Mouse (Mus musculus) midbrain, embryonic 10.5 days (tissue): ENCODE measurements at regions not wholly inside any gene's neighbourhood (a gene's known extent, or its start where the extent isn't known, plus 50 kb on each side); places are given as distances from the start of the nearest gene placed in this dataset.

Source experiments
- DNase-seq: peaks from one replicate; pipeline ENCODE4 v3.0.0-alpha.2; 2017; ENCODE audit warnings: low spot score
- H3K27ac ChIP-seq: fragments of 300-500 bp; sonication (generic); replicated peaks from 2 replicates; pipeline ENCODE4 v1.5.1; 2016; ENCODE audit warnings: mild to moderate bottlenecking
- H3K27me3 ChIP-seq: fragments of 300-500 bp; sonication (generic); 2 replicates; pipeline ENCODE4 v1.6.1; 2016; ENCODE audit warnings: low read depth, mild to moderate bottlenecking; ENCODE audit not compliant: poor library complexity, severe bottlenecking
- H3K36me3 ChIP-seq: fragments of 300-500 bp; sonication (generic); 2 replicates; pipeline ENCODE4 v1.6.1; 2016; ENCODE audit warnings: mild to moderate bottlenecking, moderate library complexity
- H3K4me1 ChIP-seq: fragments of 300-500 bp; sonication (generic); 2 replicates; pipeline ENCODE4 v1.6.1; 2016
- H3K4me3 ChIP-seq: fragments of 300-500 bp; sonication (generic); 2 replicates; pipeline ENCODE4 v1.5.1; 2016; ENCODE audit warnings: mild to moderate bottlenecking, moderate library complexity
- H3K9me3 ChIP-seq: fragments of 300-500 bp; sonication (generic); replicated peaks from 2 replicates; pipeline ENCODE4 v1.6.1; 2016; ENCODE audit warnings: mild to moderate bottlenecking
- WGBS: fragments of 180-500 bp; shearing (Covaris S2); methylation state at CpG from one replicate; pipeline ENCODE4 v1.1.7; 2016; 5-methylcytosine and 5-hydroxymethylcytosine counted together

- no peaks in the 10 kb centered on the region for H3K4me1 ChIP-seq
- no peak for DNase-seq
- no peaks in the 10 kb centered on the region for H3K36me3 ChIP-seq
- no peaks in the 10 kb centered on the region for H3K27me3 ChIP-seq
- no peak overlapping the region for H3K4me3 ChIP-seq
- H3K27ac ChIP-seq: no peak overlapping the region
- H3K9me3 ChIP-seq: no peaks in the 10 kb centered on the region; the same call in 1 of the 2 replicates
- 92% methylated on average over 4 of the region's 4 CpGs for WGBS
Measured at GRCm38 (mm10) chr8:109172701-109173100, 321.1 kb upstream of the Pmfbp1 start.

DNA sequence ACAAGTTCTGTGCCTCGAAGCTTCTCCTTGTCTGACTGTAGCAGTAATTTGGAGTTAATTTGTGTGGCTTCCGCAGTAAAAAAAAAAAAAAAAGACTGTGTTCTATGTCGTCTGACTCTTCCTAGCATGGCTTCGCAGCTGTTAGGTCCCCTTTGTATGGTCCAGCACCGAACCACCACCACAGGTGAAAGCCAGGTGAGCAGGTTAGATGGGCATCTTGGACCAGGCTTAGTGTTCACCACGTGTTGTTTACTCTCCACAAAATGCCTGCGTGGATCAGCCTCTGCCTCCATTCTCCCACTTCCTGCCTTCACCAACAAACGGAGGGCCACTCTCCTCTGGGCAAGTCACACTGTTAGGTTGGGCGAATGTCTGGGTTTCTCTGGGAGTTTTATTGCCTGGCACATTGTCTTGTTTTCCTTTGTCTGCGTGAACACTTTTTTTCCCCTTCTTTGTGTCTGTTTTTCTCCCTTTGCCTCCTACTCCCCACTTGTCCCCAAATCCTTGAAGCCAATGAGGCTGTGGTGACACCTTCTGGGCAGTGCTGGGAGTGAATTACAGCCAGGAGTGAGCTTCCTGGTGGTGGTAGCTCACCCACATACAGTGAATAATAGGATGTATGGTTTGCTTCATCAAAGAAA is 308.1 kb upstream of the Pmfbp1 start:
- H3K36me3 ChIP-seq: no peaks in the 10 kb centered on the region
- peak; percentile 73 for DNase-seq
- WGBS: 51% methylated on average over 10 of the region's 10 CpGs
- H3K9me3 ChIP-seq: no peaks in the 10 kb centered on the region
- H3K4me3 ChIP-seq: peak overlapping the region; percentile 33; the same call in 1 of the 2 replicates
- H3K4me1 ChIP-seq: peaks cover 25% of the 10 kb centered on the region
- no peaks in the 10 kb centered on the region for H3K27me3 ChIP-seq
- H3K27ac ChIP-seq: peak overlapping the region; percentile 87

DNA sequence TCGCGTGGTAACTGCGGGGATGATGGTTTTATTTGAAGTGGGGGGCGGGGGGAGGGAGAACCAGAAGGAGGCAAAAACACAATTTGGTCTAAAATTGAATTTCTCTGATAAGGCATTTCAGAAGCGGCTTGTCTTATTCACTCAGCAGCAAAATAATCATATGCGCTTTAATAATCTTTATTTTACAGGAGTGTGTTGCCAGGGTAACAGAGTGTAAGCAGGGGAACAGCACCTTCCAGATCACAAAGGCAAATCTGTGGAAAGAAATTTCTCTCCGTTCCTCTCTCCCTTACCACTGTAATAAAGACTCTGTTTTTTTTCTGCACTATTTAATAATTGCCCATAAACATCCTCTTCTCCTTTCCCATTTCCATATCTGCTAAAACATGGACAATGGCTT is 306.2 kb upstream of the Pmfbp1 start:
- Histone ChIP-seq H3K36me3 (no peaks in the 10 kb centered on the region), H3K27me3 (no peaks in the 10 kb centered on the region), H3K4me3 (no peak overlapping the region), H3K9me3 (no peaks in the 10 kb centered on the region), H3K27ac (0 out of 2 replicates have a peak overlapping the region, but pooled peaks have one; percentile 46), H3K4me1 (peaks cover 25% of the 10 kb centered on the region)
- WGBS: 81% methylated on average over 7 of the region's 7 CpGs
- DNase-seq: no peak

DNA sequence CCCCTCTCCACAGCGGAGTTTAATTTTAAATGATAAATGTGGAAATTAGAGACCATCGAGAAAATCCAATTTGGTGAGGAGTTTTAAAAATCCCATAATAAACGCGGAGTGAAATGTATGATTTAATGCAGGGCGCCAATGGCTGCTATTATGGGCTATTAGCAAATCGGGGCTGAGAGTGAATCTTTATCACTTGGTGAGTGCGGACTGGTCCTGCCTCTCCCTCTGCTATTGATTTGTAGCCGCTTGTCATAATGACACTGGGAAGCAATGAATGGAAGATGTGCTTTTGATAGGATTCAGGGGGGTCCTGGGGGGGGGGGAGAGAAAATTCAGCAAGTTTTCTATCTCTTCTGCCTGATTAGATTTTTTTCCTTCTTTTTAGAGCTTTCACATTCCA is 279.6 kb upstream of the Pmfbp1 start:
- Histone ChIP-seq H3K4me3 (no peak overlapping the region), H3K27ac (no peak overlapping the region), H3K36me3 (no peaks in the 10 kb centered on the region), H3K9me3 (no peaks in the 10 kb centered on the region), H3K4me1 (peaks cover 7% of the 10 kb centered on the region; the same call in 1 of the 2 replicates), H3K27me3 (no peaks in the 10 kb centered on the region)
- WGBS: 91% methylated on average over 8 of the region's 8 CpGs
- DNase-seq: no peak

- Histone ChIP-seq H3K4me3 (no peak overlapping the region), H3K27ac (no peak overlapping the region), H3K9me3 (no peaks in the 10 kb centered on the region), H3K4me1 (peaks cover 7% of the 10 kb centered on the region; the same call in 1 of the 2 replicates), H3K36me3 (no peaks in the 10 kb centered on the region), H3K27me3 (no peaks in the 10 kb centered on the region)
- WGBS: 90% methylated on average over 5 of the region's 5 CpGs
- no peak for DNase-seq
Measured at GRCm38 (mm10) chr8:109216318-109216717, 277.5 kb upstream of the Pmfbp1 start.

GRCm38 (mm10) chr8:109217326-109217725 is 276.5 kb upstream of the Pmfbp1 start:
- Histone ChIP-seq H3K36me3 (no peaks in the 10 kb centered on the region), H3K9me3 (no peaks in the 10 kb centered on the region), H3K4me3 (no peak overlapping the region), H3K27ac (no peak overlapping the region), H3K27me3 (no peaks in the 10 kb centered on the region), H3K4me1 (peaks cover 7% of the 10 kb centered on the region; the same call in 1 of the 2 replicates)
- WGBS: 93% methylated on average over 19 of the region's 19 CpGs
- DNase-seq: no peak

- WGBS: 57% methylated on average over 32 of the region's 32 CpGs
- H3K4me3 ChIP-seq: peak overlapping the region; percentile 0; the same call in 1 of the 2 replicates
- no peaks in the 10 kb centered on the region for H3K9me3 ChIP-seq
- H3K27me3 ChIP-seq: no peaks in the 10 kb centered on the region
- peak; percentile 24 for DNase-seq
- no peaks in the 10 kb centered on the region for H3K36me3 ChIP-seq
- H3K4me1 ChIP-seq: peaks cover 24% of the 10 kb centered on the region
- peak overlapping the region; percentile 69 for H3K27ac ChIP-seq
Measured at GRCm38 (mm10) chr8:109232281-109233234, 261.3 kb upstream of the Pmfbp1 start.

GRCm38 (mm10) chr8:109245526-109245925 is 248.3 kb upstream of the Pmfbp1 start:
- Histone ChIP-seq H3K4me1 (peaks cover 4% of the 10 kb centered on the region; the same call in 1 of the 2 replicates), H3K27me3 (no peaks in the 10 kb centered on the region), H3K4me3 (no peak overlapping the region), H3K36me3 (no peaks in the 10 kb centered on the region), H3K9me3 (no peaks in the 10 kb centered on the region), H3K27ac (no peak overlapping the region)
- WGBS: 86% methylated on average over 8 of the region's 8 CpGs
- DNase-seq: no peak

DNA sequence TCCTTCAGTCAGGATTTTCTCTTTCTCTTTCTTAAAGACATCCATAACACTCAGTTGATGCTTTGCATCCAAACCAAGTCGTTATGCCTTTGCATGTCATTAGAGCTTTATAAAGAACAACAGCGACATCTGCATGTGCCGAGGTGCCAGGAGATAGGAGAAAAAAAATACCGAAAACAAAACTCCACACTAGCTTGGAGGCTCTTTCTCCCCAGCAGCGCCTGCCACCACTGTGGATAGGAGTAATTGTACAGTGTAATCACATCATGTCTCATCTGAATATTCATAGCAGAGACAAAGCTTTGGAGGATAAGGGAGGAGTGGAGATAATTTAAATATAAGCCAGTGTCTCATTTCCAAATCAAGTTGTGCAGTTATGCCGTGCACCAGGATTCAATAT is 246.0 kb upstream of the Pmfbp1 start:
- Histone ChIP-seq H3K27ac (no peak overlapping the region), H3K4me3 (no peak overlapping the region), H3K4me1 (peaks cover 4% of the 10 kb centered on the region; the same call in 1 of the 2 replicates), H3K36me3 (no peaks in the 10 kb centered on the region), H3K27me3 (no peaks in the 10 kb centered on the region), H3K9me3 (no peaks in the 10 kb centered on the region)
- WGBS: 90% methylated on average over 6 of the region's 6 CpGs
- no peak for DNase-seq

- Histone ChIP-seq H3K9me3 (no peaks in the 10 kb centered on the region), H3K27me3 (no peaks in the 10 kb centered on the region), H3K4me1 (peaks cover 4% of the 10 kb centered on the region; the same call in 1 of the 2 replicates), H3K27ac (no peak overlapping the region), H3K4me3 (no peak overlapping the region), H3K36me3 (no peaks in the 10 kb centered on the region)
- WGBS: 88% methylated on average over 6 of the region's 6 CpGs
- DNase-seq: no peak
Measured at GRCm38 (mm10) chr8:109248356-109248755, 245.5 kb upstream of the Pmfbp1 start.

GRCm38 (mm10) chr8:109249256-109249655 is 244.6 kb upstream of the Pmfbp1 start:
- H3K4me1 ChIP-seq: peaks cover 4% of the 10 kb centered on the region; the same call in 1 of the 2 replicates
- H3K27ac ChIP-seq: no peak overlapping the region
- H3K4me3 ChIP-seq: no peak overlapping the region
- no peaks in the 10 kb centered on the region for H3K27me3 ChIP-seq
- no peaks in the 10 kb centered on the region for H3K9me3 ChIP-seq
- H3K36me3 ChIP-seq: no peaks in the 10 kb centered on the region
- 90% methylated on average over 12 of the region's 12 CpGs for WGBS
- no peak for DNase-seq

GRCm38 (mm10) chr8:109249691-109250090 is 244.1 kb upstream of the Pmfbp1 start:
- Histone ChIP-seq H3K27me3 (no peaks in the 10 kb centered on the region), H3K27ac (no peak overlapping the region), H3K9me3 (no peaks in the 10 kb centered on the region), H3K4me3 (no peak overlapping the region), H3K4me1 (peaks cover 4% of the 10 kb centered on the region; the same call in 1 of the 2 replicates), H3K36me3 (no peaks in the 10 kb centered on the region)
- 92% methylated on average over 9 of the region's 9 CpGs for WGBS
- DNase-seq: no peak

GRCm38 (mm10) chr8:109250551-109250950 is 243.3 kb upstream of the Pmfbp1 start:
- 86% methylated on average over 8 of the region's 8 CpGs for WGBS
- no peak for DNase-seq
- Histone ChIP-seq H3K4me3 (no peak overlapping the region), H3K27ac (no peak overlapping the region), H3K36me3 (no peaks in the 10 kb centered on the region), H3K9me3 (0 out of 2 replicates have a peak, but pooled peaks cover 2% of the 10 kb centered on the region), H3K4me1 (peaks cover 4% of the 10 kb centered on the region; the same call in 1 of the 2 replicates), H3K27me3 (no peaks in the 10 kb centered on the region)
